Mouse (Mus musculus) forebrain, postnatal 0 days (tissue): ENCODE results near the gene St8sia4. TPM values are rescaled to one million over a fixed set of nuclear protein-coding genes. Genes with fewer than 3 reads are reported as not detected.

Experiments
- ATAC-seq: fragments of 200-750 bp; cut with Nextera tagmentation; 2 replicates; pipeline ENCODE4 v1.8.0; 2017; ENCODE audit warnings: mild to moderate bottlenecking, moderate library complexity
- DNase-seq: peaks from one replicate; pipeline ENCODE4 v3.0.0-alpha.2; 2015
- H3K27ac ChIP-seq: fragments of 300-500 bp; sonication (generic); 2 replicates; pipeline ENCODE4 v1.5.1; 2014; ENCODE audit warnings: low read depth, mild to moderate bottlenecking, antibody characterized with exemption, low read length, moderate library complexity, mixed read lengths
- H3K27me3 ChIP-seq: fragments of 300-500 bp; sonication (generic); 2 replicates; pipeline ENCODE4 v1.6.1; 2014; ENCODE audit warnings: mild to moderate bottlenecking, low read length, mixed read lengths; ENCODE audit not compliant: insufficient read depth
- H3K36me3 ChIP-seq: fragments of 300-500 bp; sonication (generic); 2 replicates; pipeline ENCODE4 v1.6.1; 2014; ENCODE audit warnings: mild to moderate bottlenecking, moderate library complexity; ENCODE audit not compliant: insufficient read depth
- H3K4me1 ChIP-seq: fragments of 300-500 bp; sonication (generic); 2 replicates; pipeline ENCODE4 v1.6.1; 2014; ENCODE audit warnings: antibody characterized with exemption; ENCODE audit not compliant: insufficient read depth
- H3K4me2 ChIP-seq: fragments of 300-500 bp; sonication (generic); 2 replicates; pipeline ENCODE4 v1.6.1; 2014; ENCODE audit warnings: low read depth, mild to moderate bottlenecking, moderate library complexity
- H3K4me3 ChIP-seq: fragments of 300-500 bp; sonication (generic); 2 replicates; pipeline ENCODE4 v1.5.1; 2014; ENCODE audit warnings: low read depth, low read length, mixed read lengths
- H3K9ac ChIP-seq: fragments of 300-500 bp; sonication (generic); 2 replicates; pipeline ENCODE4 v1.6.1; 2014; ENCODE audit warnings: mild to moderate bottlenecking
- H3K9me3 ChIP-seq: fragments of 300-500 bp; sonication (generic); 2 replicates; pipeline ENCODE4 v1.6.1; 2016; ENCODE audit warnings: low read length
- CTCF ChIP-seq: sonication (generic); IDR thresholded peaks from 2 replicates; pipeline ENCODE4 v1.5.1; 2016; ENCODE audit warnings: antibody characterized with exemption, control low read depth, low read depth
- WGBS: fragments of 180-500 bp; shearing (Covaris S2); extraction: QIAGEN DNeasy Blood & Tissue Kit; methylation state at CpG from one replicate; pipeline ENCODE4 v1.1.7; 2014; 5-methylcytosine and 5-hydroxymethylcytosine counted together
- polyA plus RNA-seq: library from polyadenylated mRNA; unstranded; fragments of >200 nt; fragmentation: Nextera tagmentation; extraction: Ambion mirVana; gene quantifications from 2 replicates; pipeline ENCODE4 v1.2.1, GENCODE M21; 2015
- total RNA-seq: library from RNA; depleted of rRNA; stranded (reverse); fragments of >200 nt; gene quantifications from 2 replicates; pipeline ENCODE4 v1.2.3, GENCODE M21; 2014

Gene St8sia4
- total and polyA plus RNA-seq, 2 experiments from 2014 or later, result 14.8 to 71.5 TPM

DNA sequence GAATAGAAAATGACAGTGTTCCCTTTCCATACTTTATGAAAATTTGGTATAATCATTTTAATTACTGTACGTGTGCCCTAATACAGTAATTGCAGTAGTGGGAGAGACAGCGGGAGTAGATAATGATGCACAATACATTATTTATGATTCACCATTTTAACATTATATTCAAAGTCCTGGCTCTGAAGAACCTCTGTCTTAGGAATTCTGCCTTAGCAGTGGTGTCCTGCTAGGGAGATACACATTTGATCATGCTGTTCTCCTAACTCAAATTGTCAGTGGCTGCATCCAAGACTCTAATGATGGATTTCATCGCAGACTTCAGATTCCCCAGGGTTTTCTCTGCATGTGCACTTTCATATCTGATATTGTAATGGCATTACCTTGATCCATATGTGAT, 28.4 kb downstream of the St8sia4 start:
- TF ChIP-seq CTCF, result no peak
- Histone ChIP-seq H3K9ac (no peak overlapping the region), H3K27ac (no peak overlapping the region), H3K27me3 (no peaks in the 10 kb centered on the region), H3K36me3 (peaks cover 3% of the 10 kb centered on the region; the same call in 1 of the 2 replicates), H3K4me1 (no peaks in the 10 kb centered on the region), H3K4me3 (no peak overlapping the region), H3K4me2 (no peak overlapping the region), H3K9me3 (no peaks in the 10 kb centered on the region)
- ATAC-seq (no peak), DNase-seq (no peak)
- 71% methylated on average over 3 of the region's 3 CpGs for WGBS

DNA sequence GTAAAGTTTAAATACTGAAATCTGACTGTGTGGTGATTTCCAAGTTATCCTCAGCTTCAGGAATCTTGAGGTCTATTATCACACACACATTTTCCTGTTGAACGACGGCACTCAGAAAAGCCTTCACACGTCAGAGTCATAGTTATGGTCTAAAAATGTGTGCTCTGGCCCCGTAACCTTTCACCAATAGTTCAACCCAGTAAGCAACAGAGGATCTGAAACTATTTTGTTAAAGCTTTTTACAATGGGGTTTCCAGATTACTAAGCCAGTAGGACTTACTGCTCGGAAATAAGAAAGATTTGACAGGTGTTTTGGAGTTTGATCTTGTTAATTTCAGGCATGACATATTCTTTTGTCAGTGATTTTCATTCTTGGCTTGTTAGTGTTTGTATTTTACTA, 43.0 kb downstream of the St8sia4 start:
- ATAC-seq (no peak), DNase-seq (no peak)
- WGBS, result 65% methylated on average over 5 of the region's 5 CpGs
- Histone ChIP-seq H3K4me3 (no peak overlapping the region), H3K4me1 (no peaks in the 10 kb centered on the region), H3K4me2 (no peak overlapping the region), H3K9me3 (no peaks in the 10 kb centered on the region), H3K27me3 (no peaks in the 10 kb centered on the region), H3K27ac (no peak overlapping the region), H3K36me3 (peaks cover 12% of the 10 kb centered on the region; the same call in 1 of the 2 replicates), H3K9ac (no peak overlapping the region)
- no peak for TF ChIP-seq CTCF

DNA sequence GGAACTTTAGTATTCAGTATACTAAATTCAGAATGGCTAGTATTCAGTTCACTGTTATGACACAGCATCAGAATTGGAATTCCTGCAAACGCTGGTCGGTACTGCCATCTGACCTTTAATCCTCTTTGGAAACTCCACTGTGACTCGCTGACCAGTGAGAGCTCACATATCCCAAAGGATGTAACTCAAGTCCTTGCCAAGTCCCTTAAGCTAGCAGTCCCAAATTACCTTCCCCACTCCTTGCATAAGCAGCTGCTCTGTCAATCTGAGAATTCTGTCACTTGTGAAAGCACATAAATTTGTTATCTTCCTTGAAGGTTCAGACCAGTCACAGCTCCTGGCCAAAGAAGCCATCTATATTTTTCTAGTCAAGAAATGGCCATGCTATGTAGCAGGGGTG, 48.7 kb downstream of the St8sia4 start:
- no peak for TF ChIP-seq CTCF
- Histone ChIP-seq H3K27ac (no peak overlapping the region), H3K27me3 (no peaks in the 10 kb centered on the region), H3K4me1 (no peaks in the 10 kb centered on the region), H3K9me3 (no peaks in the 10 kb centered on the region), H3K36me3 (0 out of 2 replicates have a peak, but pooled peaks cover 6% of the 10 kb centered on the region), H3K9ac (no peak overlapping the region), H3K4me3 (no peak overlapping the region), H3K4me2 (no peak overlapping the region)
- ATAC-seq (no peak), DNase-seq (no peak)
- 51% methylated on average over 3 of the region's 3 CpGs for WGBS

DNA sequence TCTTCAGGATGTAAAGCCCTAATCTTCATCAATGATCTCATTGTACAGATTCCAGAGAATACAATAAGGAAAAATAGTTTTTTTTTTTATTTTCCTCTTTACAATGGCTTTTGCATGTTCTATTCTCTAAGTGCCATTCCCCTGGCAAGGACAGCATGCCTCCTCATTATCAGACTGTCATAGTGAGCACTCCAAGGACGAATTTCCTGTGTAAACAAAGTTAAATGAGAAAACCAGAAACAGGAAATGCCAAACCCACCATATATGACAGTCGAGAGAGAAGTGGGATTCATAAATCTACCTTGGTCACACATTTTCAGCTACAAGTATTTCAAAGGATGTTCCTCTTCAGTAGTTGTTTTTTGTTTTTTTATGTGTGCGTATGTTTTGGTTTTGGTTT, 49.2 kb downstream of the St8sia4 start:
- WGBS, result 67% methylated on average over 3 of the region's 3 CpGs

DNA sequence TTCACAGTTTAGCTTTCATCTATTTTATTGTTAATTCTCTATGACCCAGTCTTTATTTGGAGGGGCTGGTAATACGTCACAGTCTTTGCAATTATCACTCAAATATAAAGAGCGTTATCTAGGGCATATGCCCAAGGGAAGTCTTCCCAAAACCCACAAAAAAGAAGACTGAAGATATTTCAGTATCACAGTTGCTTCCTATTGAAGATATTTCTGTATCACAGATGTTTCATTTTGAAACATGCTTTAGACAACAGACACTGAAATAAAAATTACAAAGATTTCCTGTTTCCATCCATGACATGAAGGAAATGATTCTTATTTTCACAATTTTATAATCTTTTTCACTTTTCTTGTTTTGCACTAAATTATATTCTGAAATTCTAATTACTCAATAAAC, 57.4 kb downstream of the St8sia4 start:
- Histone ChIP-seq H3K4me3 (no peak overlapping the region), H3K9ac (no peak overlapping the region), H3K9me3 (no peaks in the 10 kb centered on the region), H3K4me2 (no peak overlapping the region), H3K36me3 (no peaks in the 10 kb centered on the region), H3K4me1 (no peaks in the 10 kb centered on the region), H3K27me3 (no peaks in the 10 kb centered on the region), H3K27ac (no peak overlapping the region)
- 60% methylated on average over 2 of the region's 2 CpGs for WGBS
- no peak for ATAC-seq
- DNase-seq, result no peak
- no peak for TF ChIP-seq CTCF

More for the DNA sequence above, 49.2 kb downstream of the St8sia4 start:
- Histone ChIP-seq H3K9me3 (no peaks in the 10 kb centered on the region), H3K27ac (no peak overlapping the region), H3K4me2 (no peak overlapping the region), H3K27me3 (no peaks in the 10 kb centered on the region), H3K4me1 (no peaks in the 10 kb centered on the region), H3K4me3 (no peak overlapping the region), H3K36me3 (0 out of 2 replicates have a peak, but pooled peaks cover 6% of the 10 kb centered on the region), H3K9ac (no peak overlapping the region)
- ATAC-seq (no peak), DNase-seq (no peak)
- no peak for TF ChIP-seq CTCF

DNA sequence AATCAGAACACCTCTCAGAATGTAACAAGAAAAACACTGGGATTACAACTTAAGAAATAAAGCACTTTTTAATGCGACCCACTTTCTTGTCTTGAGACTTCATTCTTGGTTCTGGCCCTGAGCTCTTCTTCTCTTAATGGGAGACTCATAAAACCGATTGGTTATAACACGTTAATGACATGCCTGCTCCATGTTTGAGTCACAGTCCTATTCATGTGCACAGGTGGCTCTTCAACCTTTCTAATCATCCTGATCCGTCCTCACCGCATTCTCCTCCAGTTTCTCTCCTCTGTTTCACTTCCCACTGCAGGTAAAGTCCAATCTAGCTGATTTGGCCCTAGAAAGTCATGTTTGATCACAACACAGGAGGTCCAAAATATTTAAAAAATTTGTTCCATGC, 58.3 kb downstream of the St8sia4 start:
- TF ChIP-seq CTCF, result no peak
- no peak for ATAC-seq
- no peaks in the 10 kb centered on the region for H3K27me3 ChIP-seq
- no peak overlapping the region for H3K9ac ChIP-seq
- no peak overlapping the region for H3K4me3 ChIP-seq
- H3K4me1 ChIP-seq, result no peaks in the 10 kb centered on the region
- H3K27ac ChIP-seq, result no peak overlapping the region
- no peak for DNase-seq
- no peaks in the 10 kb centered on the region for H3K9me3 ChIP-seq
- no peak overlapping the region for H3K4me2 ChIP-seq
- no peaks in the 10 kb centered on the region for H3K36me3 ChIP-seq
- 94% methylated on average over 5 of the region's 5 CpGs for WGBS

DNA sequence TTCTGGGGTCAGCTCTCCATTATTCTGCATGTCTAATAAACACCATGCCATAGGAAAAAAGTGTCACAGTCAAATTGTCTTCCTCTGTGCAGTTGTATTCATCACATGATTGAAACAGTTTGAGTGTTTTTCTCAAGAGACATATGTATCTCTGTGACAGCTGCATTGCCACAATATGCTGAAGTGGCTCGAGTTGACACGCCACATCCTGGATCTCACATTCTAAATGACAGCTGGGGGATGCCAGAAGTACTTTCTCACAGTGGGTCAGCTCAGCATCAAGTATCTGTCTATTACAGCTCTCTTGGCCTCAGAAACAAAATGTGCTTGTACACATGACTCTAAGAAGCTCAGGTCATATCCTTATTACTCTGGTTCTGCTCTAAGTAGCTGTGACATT, 61.9 kb downstream of the St8sia4 start:
- no peak for ATAC-seq
- Histone ChIP-seq H3K4me3 (no peak overlapping the region), H3K4me1 (no peaks in the 10 kb centered on the region), H3K9ac (no peak overlapping the region), H3K27ac (no peak overlapping the region), H3K9me3 (no peaks in the 10 kb centered on the region), H3K27me3 (no peaks in the 10 kb centered on the region), H3K4me2 (no peak overlapping the region), H3K36me3 (no peaks in the 10 kb centered on the region)
- DNase-seq, result peak; percentile 12
- TF ChIP-seq CTCF, result no peak
- WGBS, result 55% methylated on average over 2 of the region's 2 CpGs

DNA sequence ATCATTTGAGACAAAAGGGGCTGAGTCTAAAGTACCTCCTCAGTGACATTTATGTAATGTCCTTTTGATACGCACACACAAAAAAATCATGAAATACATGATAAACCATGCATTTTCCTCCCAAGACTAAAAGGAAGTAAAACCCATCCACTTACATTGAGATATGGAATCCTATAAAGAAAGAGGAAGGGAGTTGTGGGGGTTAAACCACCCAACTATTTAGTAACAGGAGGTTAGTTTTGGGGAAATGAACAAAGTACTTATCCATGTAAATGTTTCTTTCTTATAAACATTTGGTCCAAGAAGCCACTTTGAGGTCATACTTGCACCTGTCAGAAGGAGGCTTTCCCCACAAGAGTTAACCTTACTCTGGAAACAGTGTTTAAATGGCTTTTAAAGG, 69.3 kb downstream of the St8sia4 start:
- no peak overlapping the region for H3K4me3 ChIP-seq
- no peak for TF ChIP-seq CTCF
- H3K9ac ChIP-seq, result no peak overlapping the region
- no peak for ATAC-seq
- H3K27ac ChIP-seq, result no peak overlapping the region
- H3K4me2 ChIP-seq, result no peak overlapping the region
- no peaks in the 10 kb centered on the region for H3K36me3 ChIP-seq
- H3K4me1 ChIP-seq, result no peaks in the 10 kb centered on the region
- no peaks in the 10 kb centered on the region for H3K27me3 ChIP-seq
- DNase-seq, result no peak
- 98% methylated on average over 1 of the region's 1 CpGs for WGBS
- H3K9me3 ChIP-seq, result no peaks in the 10 kb centered on the region
